Mouse (Mus musculus): ENCODE results near the gene Crlf3. TPM values are rescaled to one million over a fixed set of nuclear protein-coding genes. Genes with fewer than 3 reads are reported as not detected.
"Not testable (repeated sequence)": the region's sequence is repeated elsewhere in the genome, so short reads cannot be mapped to it uniquely, and the experiment has no call there.

The Crlf3 gene
- polyA plus RNA-seq, 1 experiment from 2014 or later, result 57.1 TPM

DNA sequence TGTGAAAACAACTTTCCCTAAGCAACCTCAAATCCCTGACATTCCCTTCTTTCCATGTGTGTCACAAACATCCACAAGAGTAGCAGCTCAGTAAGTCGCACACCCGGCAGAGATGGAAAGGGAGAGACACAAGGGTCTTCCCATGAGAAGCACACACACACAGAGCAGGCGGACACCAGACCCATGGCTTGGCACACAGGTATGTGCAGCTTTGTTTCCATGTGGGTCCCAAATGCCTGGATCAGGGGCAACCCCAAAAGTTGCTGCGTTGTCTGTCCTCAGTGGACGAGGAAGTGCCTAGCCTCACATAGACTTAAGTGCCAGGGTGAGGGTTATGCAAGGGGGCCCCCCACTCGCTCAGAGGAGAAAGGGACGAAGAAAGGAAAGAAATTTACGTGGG, 43.3 kb downstream of the Crlf3 start:
- H3K4me1 ChIP-seq (ENCODE audit: control insufficient read depth, insufficient read depth, low read length), result no peaks in the 10 kb centered on the region
- no peaks in the 10 kb centered on the region for H3K27me3 ChIP-seq (ENCODE audit: control insufficient read depth, insufficient read depth, low read length)
- no peaks in the 10 kb centered on the region for H3K9me3 ChIP-seq (replicated peaks; ENCODE audit: control insufficient read depth, low read length)
- peaks cover 7% of the 10 kb centered on the region; the same call in 1 of the 2 replicates for H3K36me3 ChIP-seq (replicated peaks; ENCODE audit: control insufficient read depth, insufficient read depth, low read depth, low read length)
- DNase-seq (ENCODE audit: low spot score) (no peak), ATAC-seq (replicated peaks; ENCODE audit: insufficient number of reproducible peaks, low FRiP score, low TSS enrichment, low read depth) (no peak)
- H3K4me3 ChIP-seq (ENCODE audit: low read depth, low read length), result no peak overlapping the region
- H3K9ac ChIP-seq (replicated peaks; ENCODE audit: low read length), result no peak overlapping the region
- H3K27ac ChIP-seq (replicated peaks; ENCODE audit: low read depth, low read length), result no peak overlapping the region
- no peak overlapping the region for H3K4me2 ChIP-seq (ENCODE audit: low read depth, low read length)
- WGBS, result 71% methylated on average over 8 of the region's 8 CpGs

DNA sequence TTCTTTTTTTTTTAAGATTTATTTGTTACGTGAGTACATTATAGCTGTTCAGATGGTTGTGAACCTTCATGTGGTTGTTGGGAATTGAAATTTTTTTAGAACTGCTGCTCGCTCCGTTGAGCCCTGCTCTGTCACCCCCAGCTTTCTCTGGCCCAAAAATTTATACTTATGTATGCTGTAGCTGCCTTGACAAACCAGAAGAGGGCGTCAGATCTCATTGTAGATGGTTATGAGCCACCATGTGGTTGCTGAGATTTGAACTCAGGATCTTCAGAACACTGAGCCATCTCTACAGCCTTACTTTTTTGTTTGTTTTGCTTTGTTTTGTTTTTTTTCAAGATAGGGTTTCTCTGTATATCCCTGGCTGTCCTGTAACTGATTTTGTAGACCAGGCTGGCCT, 59.5 kb downstream of the Crlf3 start:
- peaks cover 4% of the 10 kb centered on the region for H3K36me3 ChIP-seq (replicated peaks; ENCODE audit: control insufficient read depth, insufficient read depth, low read depth, low read length)
- H3K4me1 ChIP-seq (ENCODE audit: control insufficient read depth, insufficient read depth, low read length), result no peaks in the 10 kb centered on the region
- 92% methylated on average over 4 of the region's 4 CpGs for WGBS
- no peaks in the 10 kb centered on the region for H3K27me3 ChIP-seq (ENCODE audit: control insufficient read depth, insufficient read depth, low read length)
- no peak overlapping the region for H3K4me3 ChIP-seq (ENCODE audit: low read depth, low read length)
- DNase-seq (ENCODE audit: low spot score), result no peak
- no peak overlapping the region for H3K27ac ChIP-seq (replicated peaks; ENCODE audit: low read depth, low read length)
- no peak for ATAC-seq (replicated peaks; ENCODE audit: insufficient number of reproducible peaks, low FRiP score, low TSS enrichment, low read depth)
- no peaks in the 10 kb centered on the region for H3K9me3 ChIP-seq (replicated peaks; ENCODE audit: control insufficient read depth, low read length)
- H3K4me2 ChIP-seq (ENCODE audit: low read depth, low read length), result no peak overlapping the region
- no peak overlapping the region for H3K9ac ChIP-seq (replicated peaks; ENCODE audit: low read length)

DNA sequence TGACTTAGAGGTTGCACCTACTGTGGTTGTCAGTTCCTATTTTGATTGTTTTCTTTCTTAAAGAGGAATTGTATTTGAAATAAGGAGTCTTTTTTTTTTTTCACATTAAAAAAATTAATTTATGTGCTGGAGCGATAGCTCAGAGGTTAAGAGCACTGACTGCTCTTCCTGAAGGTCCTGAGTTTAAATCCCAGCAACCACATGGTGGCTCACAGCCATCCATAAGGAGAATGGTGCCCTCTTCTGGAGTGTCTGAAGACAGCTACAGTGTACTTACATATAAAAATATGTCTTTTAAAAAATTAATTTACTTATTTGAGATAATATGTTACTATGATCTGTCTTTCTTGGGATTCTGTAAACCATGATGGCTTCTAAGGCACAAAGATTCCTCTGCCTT, 61.0 kb downstream of the Crlf3 start:
- no peak for DNase-seq (ENCODE audit: low spot score)

DNA sequence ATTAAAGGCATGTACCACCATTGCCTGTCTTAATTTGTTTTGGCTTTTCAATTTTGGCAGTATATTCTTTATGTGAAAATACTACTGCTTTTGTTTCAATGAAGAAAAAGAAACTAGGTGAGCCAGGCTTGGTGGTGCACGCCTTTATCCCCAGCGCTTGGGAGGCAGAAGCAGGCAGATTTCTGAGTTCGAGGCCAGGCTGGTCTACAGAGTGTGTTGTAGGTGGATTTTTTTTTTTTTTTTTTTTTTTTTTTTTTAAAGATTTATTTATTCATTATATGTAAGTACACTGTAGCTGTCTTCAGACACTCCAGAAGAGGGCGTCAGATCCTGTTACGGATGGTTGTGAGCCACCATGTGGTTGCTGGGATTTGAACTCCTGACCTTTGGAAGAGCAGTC, 64.3 kb downstream of the Crlf3 start:
- H3K4me3 ChIP-seq (ENCODE audit: low read depth, low read length); H3K27ac ChIP-seq (replicated peaks; ENCODE audit: low read depth, low read length); H3K9ac ChIP-seq (replicated peaks; ENCODE audit: low read length); ATAC-seq (replicated peaks; ENCODE audit: insufficient number of reproducible peaks, low FRiP score, low TSS enrichment, low read depth); H3K4me2 ChIP-seq (ENCODE audit: low read depth, low read length); H3K9me3 ChIP-seq (replicated peaks; ENCODE audit: control insufficient read depth, low read length); DNase-seq (ENCODE audit: low spot score); H3K36me3 ChIP-seq (replicated peaks; ENCODE audit: control insufficient read depth, insufficient read depth, low read depth, low read length); H3K27me3 ChIP-seq (ENCODE audit: control insufficient read depth, insufficient read depth, low read length); H3K4me1 ChIP-seq (ENCODE audit: control insufficient read depth, insufficient read depth, low read length): not testable (repeated sequence)
- 91% methylated on average over 3 of the region's 5 CpGs for WGBS

More for the DNA sequence above, 61.0 kb downstream of the Crlf3 start:
- peaks cover 2% of the 10 kb centered on the region for H3K36me3 ChIP-seq (replicated peaks; ENCODE audit: control insufficient read depth, insufficient read depth, low read depth, low read length)
- no peak overlapping the region for H3K27ac ChIP-seq (replicated peaks; ENCODE audit: low read depth, low read length)
- no peaks in the 10 kb centered on the region for H3K4me1 ChIP-seq (ENCODE audit: control insufficient read depth, insufficient read depth, low read length)
- H3K4me2 ChIP-seq (ENCODE audit: low read depth, low read length), result no peak overlapping the region
- no peaks in the 10 kb centered on the region for H3K27me3 ChIP-seq (ENCODE audit: control insufficient read depth, insufficient read depth, low read length)
- 88% methylated on average over 1 of the region's 1 CpGs for WGBS
- ATAC-seq (replicated peaks; ENCODE audit: insufficient number of reproducible peaks, low FRiP score, low TSS enrichment, low read depth), result no peak
- H3K4me3 ChIP-seq (ENCODE audit: low read depth, low read length), result no peak overlapping the region
- H3K9ac ChIP-seq (replicated peaks; ENCODE audit: low read length), result no peak overlapping the region
- H3K9me3 ChIP-seq (replicated peaks; ENCODE audit: control insufficient read depth, low read length), result no peaks in the 10 kb centered on the region

Other genes with a start within 250 kb of the Crlf3 start
- gene Utp6, start 118.6 kb downstream of the Crlf3 start, polyA plus RNA-seq (2014; fragmentation: Nextera tagmentation; extraction: Ambion mirVana), result 92.7 and 108 TPM in 2 replicates
- 21.0 and 27.5 TPM in 2 replicates for gene Suz12, start 87.9 kb downstream of the Crlf3 start, polyA plus RNA-seq (2014; fragmentation: Nextera tagmentation; extraction: Ambion mirVana)
- 20.3 and 22.5 TPM in 2 replicates for gene Atad5, start 8.4 kb upstream of the Crlf3 start, polyA plus RNA-seq (2014; fragmentation: Nextera tagmentation; extraction: Ambion mirVana)
- 28.4 and 29.6 TPM in 2 replicates for gene Tefm, start 61.2 kb upstream of the Crlf3 start, polyA plus RNA-seq (2014; fragmentation: Nextera tagmentation; extraction: Ambion mirVana)
- gene Adap2, start 73.1 kb upstream of the Crlf3 start, polyA plus RNA-seq (2014; fragmentation: Nextera tagmentation; extraction: Ambion mirVana), result 0.60 and 0.88 TPM in 2 replicates
- gene Rnf135, start 102.9 kb upstream of the Crlf3 start, polyA plus RNA-seq (2014; fragmentation: Nextera tagmentation; extraction: Ambion mirVana), result 4.5 and 6.0 TPM in 2 replicates
- 70.2 and 73.1 TPM in 2 replicates for gene Rhot1, start 128.0 kb upstream of the Crlf3 start, polyA plus RNA-seq (2014; fragmentation: Nextera tagmentation; extraction: Ambion mirVana)
- gene Rhbdl3, start 219.9 kb upstream of the Crlf3 start, polyA plus RNA-seq (2014; fragmentation: Nextera tagmentation; extraction: Ambion mirVana), result 3.2 and 4.0 TPM in 2 replicates